Mouse (Mus musculus): ENCODE data around the gene Tnni1. TPM values are rescaled to one million over a fixed set of nuclear protein-coding genes. Genes with fewer than 3 reads are reported as not detected.

The Tnni1 gene
- polyA plus RNA-seq, 1 experiment from 2014 or later = 3,442 TPM

Other genes starting within 250 kb of the Tnni1 start
- 25.2 and 30.8 TPM in 2 replicates for gene Nav1, start 172.1 kb upstream of the Tnni1 start, polyA plus RNA-seq (2014; fragmentation: Nextera tagmentation; extraction: Ambion mirVana)
- 183 and 209 TPM in 2 replicates for gene Csrp1, start 59.4 kb upstream of the Tnni1 start, polyA plus RNA-seq (2014; fragmentation: Nextera tagmentation; extraction: Ambion mirVana)
- gene Phlda3, start 13.3 kb upstream of the Tnni1 start, polyA plus RNA-seq (2014; fragmentation: Nextera tagmentation; extraction: Ambion mirVana) = 61.5 and 68.1 TPM in 2 replicates
- gene Lad1, start 39.2 kb downstream of the Tnni1 start, polyA plus RNA-seq (2014; fragmentation: Nextera tagmentation; extraction: Ambion mirVana) = 2.3 and 3.1 TPM in 2 replicates
- gene Tnnt2, start 56.9 kb downstream of the Tnni1 start, polyA plus RNA-seq (2014; fragmentation: Nextera tagmentation; extraction: Ambion mirVana) = 3,916 and 3,947 TPM in 2 replicates
- gene Pkp1, start 139.8 kb downstream of the Tnni1 start, polyA plus RNA-seq (2014; fragmentation: Nextera tagmentation; extraction: Ambion mirVana) = 0.03 TPM in 1 of 2 replicates, not detected in the other
- gene Igfn1, start 226.9 kb downstream of the Tnni1 start, polyA plus RNA-seq (2014; fragmentation: Nextera tagmentation; extraction: Ambion mirVana) = 0.04 TPM in 1 of 2 replicates, not detected in the other
- gene Tmem9, start 228.7 kb downstream of the Tnni1 start, polyA plus RNA-seq (2014; fragmentation: Nextera tagmentation; extraction: Ambion mirVana) = 65.0 and 106 TPM in 2 replicates

All from heart, embryonic 11.5 days (tissue).